Mouse (Mus musculus) heart, postnatal 25 days (tissue): Measurements from ENCODE around the gene Aunip. TPM values are rescaled to one million over a fixed set of nuclear protein-coding genes. Genes with fewer than 3 reads are reported as not detected.

Experiments
- DNase-seq: peaks from one replicate; pipeline ENCODE4 v3.0.0; 2022; ENCODE audit warnings: low spot score
- intact Hi-C: fragments of 180-260 bp; cut with DNase I; formaldehyde crosslinking; loops from one replicate; pipeline ENCODE4 v1.15.1; 2025
- total RNA-seq, 2 experiments: library from RNA; stranded (reverse); gene quantifications; 2 replicates each; pipeline ENCODE4 v1.2.3; 2021

Gene Aunip
- total RNA-seq, 2 experiments from 2014 or later: 0.34 to 0.47 TPM

- DNase-seq: no peak
- intact Hi-C loops: no loop called here
These were observed 4.1 kb upstream of the Aunip start for GRCm38 (mm10) chr4:134506713-134507112.

GRCm38 (mm10) chr4:134510396-134510795 lies 403 bp upstream of the Aunip start:
- DNase-seq: no peak
- intact Hi-C loops: no loop called here

- DNase-seq: no peak
- intact Hi-C loops: no loop called here
These were observed 931 bp downstream of the Aunip start for GRCm38 (mm10) chr4:134511730-134512129.

- intact Hi-C loops: no loop called here
- DNase-seq: no peak
These were observed 2.0 kb downstream of the Aunip start for GRCm38 (mm10) chr4:134512798-134513197.

DNA sequence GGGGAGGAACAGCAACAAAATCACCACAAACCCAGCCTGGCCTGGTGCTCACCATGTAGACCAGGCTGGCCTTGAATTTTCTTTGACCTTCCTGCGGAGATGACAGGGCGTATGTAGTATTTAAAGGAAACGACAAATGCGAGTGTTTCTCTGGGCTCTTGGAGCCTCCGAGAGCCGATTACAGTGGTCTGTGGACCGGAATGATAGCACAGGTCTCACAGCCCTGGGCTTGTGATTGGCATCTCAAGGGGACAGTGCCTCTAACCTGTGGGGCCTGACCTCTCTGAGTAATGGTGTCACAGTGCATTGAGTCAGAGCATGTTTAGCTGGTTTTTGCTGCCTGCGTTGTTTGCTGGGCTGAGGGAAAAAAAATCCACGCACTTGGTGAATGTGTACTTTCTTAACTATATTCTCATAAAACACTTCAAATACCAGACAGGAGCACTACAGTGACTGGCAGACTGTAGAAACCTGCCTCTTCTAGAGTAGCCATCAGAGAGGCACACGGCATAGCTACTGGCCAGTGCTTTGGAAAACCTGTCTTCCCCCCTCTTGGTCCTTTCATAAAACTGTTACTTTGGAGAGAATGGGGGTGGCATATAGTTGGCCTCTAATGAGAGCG lies 3.6 kb downstream of the Aunip start:
- DNase-seq: no peak
- intact Hi-C loops: no loop called here

DNA sequence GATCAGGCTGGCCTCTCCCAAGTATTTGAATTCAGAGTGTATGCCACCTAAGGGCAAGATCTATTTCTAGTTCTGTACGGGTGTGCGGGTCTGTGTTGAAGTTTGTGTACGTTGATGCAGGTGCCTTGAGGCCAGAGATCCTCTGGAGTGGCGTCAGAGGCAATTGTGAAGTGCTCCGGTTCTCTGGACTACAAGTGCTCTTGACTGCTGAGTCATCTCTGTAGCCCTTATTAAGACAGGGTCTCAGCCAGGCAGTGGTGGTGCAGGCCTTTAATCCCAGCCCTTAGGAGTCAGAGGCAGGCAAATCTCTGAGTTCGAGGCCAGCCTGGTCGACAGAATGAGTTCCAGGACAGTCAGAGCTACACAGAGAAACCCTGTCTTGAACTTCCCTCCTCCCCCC lies 4.8 kb downstream of the Aunip start:
- DNase-seq: no peak
- intact Hi-C loops: no loop called here

DNA sequence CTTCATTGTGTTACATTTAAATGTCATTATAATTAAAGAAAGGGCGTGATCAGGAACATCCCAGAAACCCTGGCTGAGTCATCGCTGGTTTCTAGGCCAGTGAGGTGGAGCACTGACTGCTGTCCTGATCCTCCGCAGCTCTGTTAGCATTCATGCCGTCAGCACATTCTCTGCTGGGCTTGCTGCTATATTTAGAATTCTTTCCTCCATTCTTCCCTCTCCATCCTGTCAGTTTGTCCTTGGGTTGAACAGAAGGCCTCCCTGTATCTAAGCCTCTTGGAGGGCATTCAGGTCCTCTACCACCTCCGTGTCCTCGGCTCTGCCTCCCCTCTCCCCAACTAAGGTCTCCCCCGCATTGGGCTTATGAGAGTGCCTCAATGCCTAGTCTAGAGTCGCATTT lies 6.2 kb downstream of the Aunip start:
- no peak for DNase-seq
- intact Hi-C loops: no loop called here

- intact Hi-C loops: no loop called here
- DNase-seq: no peak
These were observed 6.9 kb downstream of the Aunip start for GRCm38 (mm10) chr4:134517719-134518118.

GRCm38 (mm10) chr4:134518541-134518940 lies 7.7 kb downstream of the Aunip start:
- intact Hi-C loops: no loop called here
- no peak for DNase-seq

DNA sequence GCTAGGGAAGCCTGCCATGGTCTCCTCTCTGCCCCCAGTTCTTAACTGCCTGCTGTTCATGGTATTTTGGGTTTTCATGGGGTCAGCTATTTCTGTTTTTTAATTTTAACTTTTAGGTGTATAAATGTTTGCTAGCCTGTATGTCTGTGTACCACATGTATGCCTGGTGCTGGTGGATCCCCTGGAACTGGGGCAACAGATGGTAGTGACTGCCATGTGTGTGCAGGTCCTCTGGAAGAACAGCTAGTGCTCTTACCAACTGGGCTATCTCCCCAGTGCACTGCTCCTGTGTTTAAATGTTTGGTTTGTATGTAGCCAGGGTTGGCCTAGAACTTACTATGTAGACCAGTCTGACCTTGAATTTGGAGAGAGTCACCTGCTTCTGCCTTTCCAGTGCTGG lies 8.5 kb downstream of the Aunip start:
- no peak for DNase-seq
- intact Hi-C loops: no loop called here

DNA sequence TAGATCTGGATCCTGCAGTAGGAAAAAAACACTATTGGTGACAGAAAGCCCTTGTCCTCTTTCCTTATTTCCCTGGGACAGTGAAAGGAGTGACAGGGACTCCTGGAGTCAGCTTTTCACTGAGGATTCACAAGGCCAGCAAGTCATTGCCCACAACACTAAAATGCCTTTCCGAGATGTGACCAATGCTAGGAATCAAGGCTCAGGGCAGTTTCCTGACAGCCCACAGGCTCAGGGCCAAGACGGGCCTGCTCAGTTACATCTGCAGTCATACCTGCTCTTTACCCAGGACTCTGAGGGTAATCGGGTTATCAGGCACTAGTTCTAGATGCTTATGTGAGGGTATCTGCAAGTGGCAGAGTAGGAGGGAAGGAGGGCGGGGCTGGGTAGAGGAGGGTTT lies 12.6 kb downstream of the Aunip start:
- intact Hi-C loops: no loop called here
- DNase-seq: no peak

GRCm38 (mm10) chr4:134525806-134526205 lies 15.0 kb downstream of the Aunip start:
- DNase-seq: no peak
- intact Hi-C loops: no loop called here

DNA sequence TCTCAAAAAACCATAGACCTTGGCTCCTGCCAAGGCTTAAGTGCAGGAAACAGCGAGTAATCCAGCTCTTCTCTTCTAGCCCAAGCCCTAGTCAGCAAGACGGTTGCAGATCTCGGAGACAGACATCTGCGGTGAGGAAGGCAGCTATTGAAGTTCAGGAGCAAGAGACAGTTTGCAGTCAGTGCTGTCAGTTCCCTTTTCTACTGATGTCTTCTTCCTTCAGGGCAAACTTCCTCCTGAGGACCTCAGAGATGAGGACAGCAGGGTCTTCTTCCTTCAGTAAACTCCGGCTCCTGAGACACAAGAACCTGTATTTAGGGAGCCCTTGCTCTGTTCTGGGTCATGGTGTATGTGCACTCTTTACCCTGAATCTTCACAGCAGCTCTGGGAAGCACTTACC lies 15.4 kb downstream of the Aunip start:
- DNase-seq: no peak
- intact Hi-C loops: no loop called here

DNA sequence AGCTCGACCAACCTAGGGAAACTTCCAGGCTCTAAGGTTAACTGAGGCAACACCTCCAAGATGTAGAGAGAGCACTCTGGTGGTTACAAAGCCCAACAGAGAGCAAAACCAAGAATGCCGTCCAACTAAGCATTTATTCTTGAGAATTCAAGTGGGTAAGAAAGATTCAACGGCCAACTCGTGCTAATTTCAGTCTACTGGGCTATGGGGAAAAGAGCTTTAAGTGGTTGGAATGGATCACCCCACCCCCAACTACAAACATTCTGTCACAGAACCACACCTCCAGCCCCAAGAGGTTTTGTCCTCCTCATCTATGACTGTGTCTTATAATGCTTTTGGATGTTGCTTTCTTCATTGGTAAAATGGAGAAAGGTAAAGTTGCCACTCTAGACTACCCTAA lies 22.1 kb downstream of the Aunip start:
- DNase-seq: no peak
- intact Hi-C loops: no loop called here

DNA sequence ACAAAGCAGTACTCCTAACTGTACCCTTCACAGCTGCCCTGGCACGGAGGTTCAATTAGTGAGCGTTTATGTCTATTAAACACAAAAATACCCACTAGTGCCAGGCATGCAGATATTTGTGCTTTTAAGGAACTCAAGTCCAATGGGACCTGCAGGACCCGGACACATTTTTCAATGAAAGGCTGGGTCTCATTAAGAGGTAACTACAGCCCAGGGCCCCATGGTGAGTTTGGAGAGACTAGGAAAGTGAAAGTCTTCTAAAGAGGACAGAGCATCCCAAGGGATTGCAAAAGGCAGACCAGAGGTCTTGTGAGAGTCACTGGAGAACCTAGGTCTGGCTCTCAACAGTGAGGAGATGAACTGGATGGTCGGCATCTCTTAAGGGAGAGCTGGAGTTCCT lies 22.6 kb downstream of the Aunip start:
- intact Hi-C loops: no loop called here

DNA sequence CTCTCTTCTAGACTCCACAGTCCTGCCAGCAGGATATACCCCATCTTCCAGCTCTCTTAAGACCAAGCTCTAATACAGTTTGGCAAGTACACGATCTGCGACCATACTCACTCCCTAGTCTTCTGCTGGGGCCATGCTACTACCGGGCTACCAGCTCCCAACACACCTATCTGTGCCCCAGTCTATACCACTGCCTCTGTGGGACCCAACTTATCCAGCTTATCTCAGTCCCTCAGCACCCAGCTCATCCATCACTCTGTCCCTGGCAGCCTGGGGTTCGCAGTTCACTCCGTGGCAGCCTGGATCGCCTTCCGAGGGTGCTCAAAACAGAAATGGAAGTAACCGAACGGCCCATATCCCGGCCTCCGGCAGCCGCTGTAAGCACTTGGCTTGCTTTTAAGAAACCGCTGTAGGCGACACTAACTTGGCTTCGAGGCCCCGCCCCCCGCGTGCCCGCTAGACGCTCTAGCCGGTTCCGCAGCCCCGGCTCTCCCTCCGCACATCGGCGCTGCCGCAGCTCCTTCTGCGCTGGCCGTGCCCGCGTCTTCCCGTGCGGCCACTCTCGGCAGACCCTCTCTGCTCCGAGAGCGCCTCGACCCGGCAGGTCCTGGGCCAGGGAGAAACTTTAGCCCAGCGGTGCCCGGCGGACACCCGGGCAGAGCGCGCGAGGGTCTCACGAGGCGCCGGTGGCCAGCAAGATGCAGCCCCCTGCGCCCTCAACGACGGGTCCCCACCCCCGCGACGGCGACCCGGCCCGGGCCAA lies 23.5 kb downstream of the Aunip start:
- peak; percentile 42 for DNase-seq
- intact Hi-C loops: no loop called here

More for the DNA sequence above, 22.6 kb downstream of the Aunip start:
- DNase-seq: no peak

GRCm38 (mm10) chr4:134534932-134535786 lies 24.4 kb downstream of the Aunip start, which contains the start of gene Mtfr1l:
TSS of gene Mtfr1l (minus strand) at chr4:134535387.
- peak; percentile 98 for DNase-seq
- intact Hi-C loops: no loop called here

DNA sequence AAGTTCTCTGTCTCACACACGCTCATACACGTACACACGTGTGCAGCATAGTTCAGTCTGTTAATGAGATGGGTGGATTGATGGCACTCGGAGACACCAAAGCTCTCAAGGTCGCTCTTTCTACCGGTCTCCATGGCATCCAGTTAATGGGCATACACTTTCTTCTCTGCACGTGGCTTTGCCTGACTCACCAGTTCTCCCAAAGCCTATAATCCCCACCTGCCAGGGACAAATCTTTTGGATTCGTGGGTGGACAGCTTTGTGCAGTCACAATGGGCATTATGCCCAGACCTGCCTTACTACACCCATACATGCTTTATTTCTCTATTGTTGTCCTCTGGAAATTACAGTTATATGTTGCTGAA lies 25.0 kb downstream of the Aunip start:
- no peak for DNase-seq
- intact Hi-C loops: no loop called here

DNA sequence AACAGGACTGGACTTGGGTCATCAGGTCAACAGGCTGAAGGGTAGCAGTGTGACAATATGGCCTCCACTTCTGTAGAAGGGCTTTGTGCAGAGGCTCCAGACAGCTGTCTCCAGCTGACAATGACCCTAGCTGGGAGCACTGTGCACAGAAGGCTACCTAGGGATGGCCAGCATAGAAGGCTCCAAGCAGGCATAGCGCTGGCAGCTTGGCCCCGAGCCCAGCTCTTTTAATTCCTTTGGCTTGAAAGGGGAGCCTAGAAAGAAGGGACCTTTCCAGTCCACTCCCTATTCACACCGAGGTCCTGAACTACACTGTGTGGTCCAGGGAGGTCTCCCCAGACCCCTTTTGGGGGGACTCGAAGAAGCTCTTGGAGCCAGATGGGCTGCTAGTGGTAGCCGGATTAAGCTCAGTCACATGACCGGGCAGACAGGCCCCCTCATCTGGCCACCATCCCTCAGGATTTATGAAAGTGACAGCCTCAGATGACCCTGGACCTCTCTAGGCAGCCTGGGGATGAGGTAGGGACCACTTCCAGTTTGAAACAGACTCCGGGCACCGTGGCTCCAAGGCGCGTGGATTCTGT lies 28.3 kb downstream of the Aunip start:
- no peak for DNase-seq
- intact Hi-C loops: no loop called here

- DNase-seq: no peak
These were observed 31.9 kb downstream of the Aunip start for GRCm38 (mm10) chr4:134542726-134543125.

More at GRCm38 (mm10) chr4:134542726-134543125, 31.9 kb downstream of the Aunip start:
- intact Hi-C loops: loop anchor here (1.0 to 10.0 kb wide), 3 partner anchors 170 to 342 kb away; no protein-coding TSS in a partner anchor
